Mouse (Mus musculus) adrenal gland (tissue): ENCODE data around the gene Acer1.

Experiments
- intact Hi-C: fragments of 180-260 bp; cut with DNase I; formaldehyde crosslinking; loops from one replicate; pipeline ENCODE4 v1.15.1; 2025

Acer1 gene

DNA sequence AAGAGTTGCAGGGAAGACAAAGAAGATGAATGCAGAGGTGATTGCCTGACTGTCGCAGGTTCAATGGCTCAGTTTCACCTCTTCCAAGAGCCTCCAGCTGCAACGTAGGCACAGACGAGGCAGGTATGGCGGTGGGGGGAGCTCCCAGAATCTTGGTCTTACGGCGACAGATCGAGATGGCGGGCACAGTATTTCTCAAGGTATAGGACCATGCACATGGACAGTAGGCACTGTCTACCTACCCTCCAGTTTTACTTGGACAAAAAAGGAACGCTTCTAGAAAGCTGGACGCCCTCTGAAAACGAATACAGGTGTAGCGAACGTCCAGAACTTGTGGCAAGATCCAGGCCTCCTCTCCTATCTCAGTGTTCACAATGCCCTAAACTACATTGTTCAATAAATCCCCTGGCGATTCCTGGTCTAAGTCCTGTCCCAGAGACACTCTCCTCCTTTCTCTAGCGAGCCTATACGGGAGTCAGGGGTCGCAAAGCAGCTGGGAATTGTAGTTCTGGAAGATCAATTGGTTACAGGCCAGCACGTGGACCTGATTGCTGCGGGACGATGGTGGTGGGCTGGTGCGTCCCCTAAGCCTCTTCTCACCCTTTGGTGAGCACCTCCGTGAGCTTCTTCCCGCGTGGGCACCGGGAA lies 7.7 kb upstream of the Acer1 start:
- intact Hi-C loops, result loop anchor here (10.0 kb wide), 1 partner anchor 345 kb away; no protein-coding TSS in a partner anchor

DNA sequence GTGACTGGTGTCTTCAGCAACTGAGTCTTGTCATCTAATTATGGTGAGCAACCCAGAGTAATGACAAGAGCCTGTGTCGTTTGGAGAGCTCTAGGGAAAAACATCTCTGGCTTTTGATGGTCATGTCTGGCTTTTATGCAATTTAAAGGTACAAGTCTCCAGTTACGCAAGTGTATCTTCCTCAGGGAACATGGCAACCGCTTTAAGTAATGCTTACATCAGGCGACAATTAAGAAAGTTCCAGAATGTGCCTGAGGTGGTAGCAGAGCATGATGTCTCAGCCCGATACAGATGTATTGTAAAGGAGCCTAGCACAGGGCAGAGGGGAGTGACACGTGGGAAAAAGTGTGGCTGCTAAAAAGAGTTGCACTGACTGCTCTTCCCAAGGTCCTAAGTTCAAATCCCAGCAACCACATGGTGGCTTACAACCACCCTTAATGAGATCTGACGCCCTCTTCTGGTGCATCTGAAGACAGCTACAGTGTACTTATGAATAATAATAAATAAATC lies 7.0 kb upstream of the Acer1 start:
- intact Hi-C loops, result no loop called here

DNA sequence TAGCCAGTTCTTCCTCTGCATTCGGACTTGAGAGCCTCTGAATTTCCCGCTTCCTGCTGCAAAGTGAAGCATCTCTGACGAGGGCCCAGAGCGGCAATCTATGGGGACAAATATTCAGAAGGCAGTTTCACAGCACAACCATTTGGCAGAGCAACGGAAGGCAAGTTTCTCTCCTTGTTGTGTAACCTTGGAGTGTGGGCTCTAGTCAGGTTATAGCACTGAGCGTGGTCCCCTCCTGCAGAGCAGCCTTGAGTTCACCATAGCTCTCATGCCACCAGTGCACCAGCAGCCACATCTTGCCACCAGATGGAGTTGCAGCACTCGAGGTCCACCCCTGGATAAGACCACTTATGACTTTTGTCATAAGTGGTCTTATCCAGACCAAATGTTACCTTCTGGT lies 6.5 kb upstream of the Acer1 start:
- intact Hi-C loops, result no loop called here

DNA sequence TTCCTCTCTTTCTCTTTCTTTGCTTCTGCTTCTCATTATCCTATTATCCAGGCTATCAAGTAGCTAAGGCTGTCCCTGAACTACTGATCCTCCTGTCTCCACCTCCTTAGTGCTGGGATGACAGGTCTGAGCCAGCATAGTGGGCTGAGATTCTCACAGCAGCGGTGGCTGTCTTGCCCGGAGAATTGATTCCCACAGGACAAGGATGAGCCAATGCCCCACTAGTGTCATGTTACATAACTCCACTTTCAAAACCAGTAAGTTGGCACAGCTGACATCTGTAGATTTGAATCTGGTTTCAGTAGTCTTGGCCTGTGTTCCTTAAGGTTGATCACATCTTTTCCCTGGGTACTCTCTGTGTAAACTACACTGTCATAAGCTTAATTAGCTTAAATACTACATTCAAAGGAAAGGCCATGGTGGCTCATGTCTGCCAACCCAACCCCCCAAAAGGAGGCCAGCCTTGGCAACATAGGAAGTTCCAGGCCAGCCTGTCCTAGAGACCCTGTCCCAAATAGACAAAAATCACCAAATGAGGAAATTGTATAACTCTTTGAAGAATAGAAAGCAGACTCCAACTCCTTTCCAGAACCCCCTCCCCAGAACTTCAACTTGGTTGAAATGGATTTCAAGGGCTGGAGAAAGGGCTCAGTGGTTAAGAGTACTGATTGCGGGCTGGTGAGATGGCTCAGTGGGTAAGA lies 4.3 kb upstream of the Acer1 start:
- intact Hi-C loops, result no loop called here

DNA sequence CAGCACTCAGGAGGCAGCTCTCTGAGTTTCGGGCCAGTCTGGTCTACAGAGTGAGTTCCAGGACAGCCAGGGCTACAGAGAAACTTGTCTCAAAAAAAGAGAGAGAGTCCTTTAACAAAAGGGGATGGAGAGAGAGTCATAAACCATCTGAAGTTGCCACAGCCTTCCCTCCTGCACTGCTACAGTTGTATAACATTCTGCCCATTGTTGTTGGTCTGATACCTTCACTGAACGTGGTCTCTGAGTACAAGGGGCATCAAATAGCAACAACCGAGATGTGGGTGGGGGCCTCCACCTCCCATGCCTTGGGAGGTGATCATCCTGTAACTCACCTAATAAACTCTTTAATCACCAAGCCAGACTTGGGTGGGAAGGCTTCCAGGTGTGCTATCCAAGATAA lies 3.7 kb upstream of the Acer1 start:
- intact Hi-C loops, result no loop called here

- intact Hi-C loops, result no loop called here
These were observed 3.0 kb upstream of the Acer1 start for GRCm38 (mm10) chr17:56984886-56985285.

DNA sequence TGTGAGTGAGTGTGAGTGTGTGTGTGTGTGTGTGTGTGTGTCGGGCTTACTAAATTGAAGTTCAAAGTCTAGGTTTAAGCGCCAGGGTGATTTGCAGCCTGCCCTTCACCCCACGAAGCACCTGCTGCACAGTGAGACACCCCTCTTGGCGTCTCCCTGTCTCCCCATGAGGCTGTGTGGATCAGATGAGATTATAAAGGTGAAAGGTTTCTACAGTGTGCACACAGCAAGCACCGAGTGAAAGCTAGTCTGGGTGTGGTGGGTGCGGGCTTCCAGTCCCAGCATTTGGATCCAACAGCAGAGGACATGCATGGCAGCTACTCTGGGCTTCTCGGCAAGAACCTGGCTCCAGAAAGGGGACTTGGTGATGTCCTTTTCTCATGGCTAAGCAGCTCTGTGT lies 877 bp downstream of the Acer1 start:
- intact Hi-C loops, result no loop called here

GRCm38 (mm10) chr17:56979524-56979923 lies 2.4 kb downstream of the Acer1 start:
- intact Hi-C loops, result no loop called here

GRCm38 (mm10) chr17:56976531-56977390 lies 5.2 kb downstream of the Acer1 start:
- intact Hi-C loops, result no loop called here

DNA sequence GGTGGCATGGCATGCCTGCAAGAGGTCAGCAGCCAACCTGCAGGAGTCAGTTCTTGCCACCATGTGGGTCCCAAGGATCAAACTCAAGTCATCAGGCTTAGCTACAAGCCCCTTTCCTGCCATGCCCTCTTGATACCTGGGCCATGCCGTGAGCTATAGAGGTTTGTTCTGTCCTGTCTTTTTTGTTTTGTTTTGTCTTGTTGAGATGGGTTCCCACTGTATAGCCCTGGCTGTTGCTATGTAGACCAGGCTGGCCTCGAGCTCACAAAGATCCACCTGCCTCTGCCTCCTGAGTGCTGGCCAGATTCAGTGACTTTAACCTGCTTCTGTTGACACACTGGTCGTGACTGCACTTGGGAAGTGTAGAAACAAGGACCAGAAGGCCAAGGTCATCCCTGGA lies 6.5 kb downstream of the Acer1 start:
- intact Hi-C loops, result no loop called here

GRCm38 (mm10) chr17:56974708-56975240 lies 7.2 kb downstream of the Acer1 start:
- intact Hi-C loops, result no loop called here

DNA sequence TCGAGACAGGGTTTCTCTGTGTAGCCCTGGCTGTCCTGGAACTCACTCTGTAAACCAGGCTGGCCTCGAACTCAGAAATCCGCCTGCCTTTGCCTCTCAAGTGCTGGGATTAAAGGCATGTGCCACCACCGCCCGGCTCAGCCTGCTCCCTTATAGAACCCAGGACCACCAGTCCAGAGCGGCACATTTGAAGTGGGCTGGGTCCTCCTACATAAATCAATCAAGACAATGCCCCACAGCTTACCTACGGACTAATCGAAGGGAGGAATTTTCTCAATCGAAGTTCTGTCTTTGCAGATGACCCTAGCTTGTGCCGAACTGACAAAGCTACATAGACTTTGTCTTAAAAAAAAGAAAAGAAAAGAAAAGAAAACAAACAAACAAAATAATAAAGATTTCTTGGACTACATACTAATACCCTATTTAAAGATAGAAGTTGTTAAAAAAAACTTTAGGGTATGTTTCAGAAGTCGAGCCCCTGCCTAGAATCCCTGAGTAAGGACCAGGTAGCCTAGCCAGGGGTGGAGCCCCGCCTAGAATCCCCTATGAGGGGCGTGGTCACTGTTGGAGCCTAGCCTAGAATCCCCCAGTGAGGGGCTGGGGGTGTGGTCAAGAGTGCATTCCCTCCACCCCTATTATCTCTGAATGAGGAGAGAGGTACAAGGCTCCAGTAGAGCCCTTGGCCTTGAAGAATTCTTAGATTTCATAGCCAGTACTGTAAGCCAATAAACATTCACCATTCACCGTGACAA lies 7.8 kb downstream of the Acer1 start:
- intact Hi-C loops, result no loop called here

DNA sequence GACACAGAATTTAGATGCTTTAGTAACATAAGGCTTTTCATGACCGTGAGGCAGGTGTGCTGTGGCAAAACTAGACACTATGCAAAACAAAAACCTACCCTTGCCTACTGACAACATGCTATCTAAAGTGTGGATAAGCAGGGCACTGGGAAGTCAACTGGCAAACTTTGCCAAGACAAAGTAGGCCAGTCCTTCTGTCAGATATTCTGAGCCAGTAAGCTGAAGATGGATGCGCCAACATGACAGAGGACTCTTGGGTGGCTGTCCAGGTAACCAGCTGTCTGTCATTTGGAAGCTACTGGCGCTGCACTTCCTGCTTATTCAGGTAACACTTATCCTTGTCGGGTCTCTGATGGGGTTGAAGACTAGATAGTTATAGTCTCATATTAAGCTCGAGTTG lies 11.8 kb downstream of the Acer1 start:
- intact Hi-C loops, result no loop called here

DNA sequence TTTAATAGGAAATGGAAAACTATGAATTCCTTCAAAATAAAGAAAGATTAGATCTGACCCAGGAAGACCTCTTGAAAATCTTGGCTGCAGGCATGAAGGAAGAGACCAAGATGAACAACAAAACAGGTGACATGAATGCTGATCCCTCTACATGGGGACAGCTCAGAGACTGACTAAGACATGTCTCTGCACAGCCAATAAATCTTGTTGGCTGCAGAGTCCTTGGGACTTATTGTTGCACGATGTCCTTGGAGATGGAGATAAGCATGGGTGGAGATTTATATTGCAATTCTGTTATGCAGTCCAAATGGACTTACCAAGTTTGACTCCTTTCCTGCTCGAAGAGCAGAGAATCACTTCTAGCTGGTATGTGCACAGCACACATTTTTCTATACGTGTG lies 12.6 kb downstream of the Acer1 start:
- intact Hi-C loops, result no loop called here

GRCm38 (mm10) chr17:56963646-56964045 lies 18.3 kb downstream of the Acer1 start:
- intact Hi-C loops, result no loop called here

DNA sequence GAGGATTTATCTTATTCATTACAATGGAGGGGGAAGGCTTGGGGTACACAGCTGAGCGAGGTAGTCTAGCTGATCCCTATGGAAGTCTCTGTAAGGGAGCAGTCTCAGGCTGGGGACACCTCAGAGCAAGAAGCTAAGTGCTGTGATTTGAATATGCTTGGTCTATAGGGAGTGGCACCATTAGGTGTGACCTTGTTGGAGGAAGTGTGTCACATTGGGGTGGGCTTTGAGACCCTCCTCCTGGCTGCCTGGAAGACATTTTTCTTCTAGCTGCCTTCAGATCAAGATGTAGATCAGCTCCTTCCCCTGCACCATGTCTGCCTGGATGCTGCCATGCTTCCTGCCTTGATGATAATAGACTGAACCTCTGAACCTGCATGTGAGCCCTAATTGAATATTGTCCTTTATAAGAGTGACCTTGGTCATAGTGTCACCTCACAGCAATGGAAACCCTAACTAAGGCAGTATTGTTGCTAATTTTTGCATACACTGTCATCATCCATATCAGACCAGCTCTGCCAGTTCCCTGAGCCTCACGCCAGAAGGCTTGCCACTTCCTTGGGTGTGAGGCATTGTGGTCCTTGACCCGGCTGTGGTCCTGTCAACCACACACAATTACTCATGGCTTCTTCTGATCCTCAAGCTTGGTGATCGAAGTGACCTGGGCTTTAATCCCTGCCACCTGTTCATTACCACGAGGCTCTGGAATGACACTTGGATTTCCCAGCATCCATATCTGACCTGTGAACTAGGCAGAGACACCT lies 19.1 kb downstream of the Acer1 start:
- intact Hi-C loops, result no loop called here

DNA sequence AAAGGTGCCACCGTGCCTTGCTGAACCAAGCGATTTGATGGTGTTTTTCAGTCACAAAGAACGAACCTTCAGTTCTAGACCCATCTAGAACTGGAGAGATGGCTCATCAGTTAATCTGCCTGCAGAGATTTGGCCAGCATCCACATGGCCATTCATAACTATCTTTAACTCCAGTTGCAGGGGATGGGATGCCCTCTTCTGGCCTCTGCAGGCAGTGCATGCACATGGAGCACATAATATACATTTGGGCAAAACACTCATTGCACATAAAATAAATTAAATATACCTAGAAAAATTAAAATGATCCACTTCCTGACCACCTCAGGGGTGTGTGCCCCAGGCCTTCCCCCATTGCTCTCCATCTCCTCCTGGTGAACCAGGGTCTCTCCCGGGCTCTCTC lies 20.0 kb downstream of the Acer1 start:
- intact Hi-C loops, result no loop called here

GRCm38 (mm10) chr17:56958667-56959066 lies 23.3 kb downstream of the Acer1 start:
- intact Hi-C loops, result no loop called here

DNA sequence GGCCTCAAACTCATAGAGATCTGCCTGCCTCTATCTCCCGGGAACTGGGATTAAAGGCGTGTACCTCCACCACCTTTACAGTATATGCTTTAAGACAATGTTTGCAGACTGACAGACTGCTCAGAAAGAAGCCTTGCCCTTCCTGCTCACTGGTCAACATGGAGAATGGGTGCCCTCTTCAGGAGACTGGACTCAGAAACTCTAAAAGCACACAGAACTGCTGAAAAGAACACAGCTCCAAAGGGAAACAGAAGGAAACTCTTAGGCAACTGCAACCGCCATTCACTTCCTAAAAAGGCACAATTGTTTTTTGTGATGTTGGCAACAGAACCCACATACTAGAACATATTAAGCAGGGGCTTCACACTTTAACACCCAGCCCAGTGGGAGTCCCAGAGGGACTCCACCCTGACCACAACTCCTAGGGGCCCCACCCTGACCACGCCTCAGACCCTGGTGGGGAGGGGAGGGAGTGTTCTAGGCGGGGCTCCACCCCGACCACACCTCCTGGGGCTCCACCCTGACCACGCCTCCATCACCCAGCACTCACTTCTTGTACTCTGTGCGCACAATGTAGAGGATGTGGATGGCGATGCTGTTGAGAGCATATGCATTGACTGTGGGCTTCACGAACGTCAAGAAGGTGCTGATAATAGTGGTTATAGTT lies 24.0 kb downstream of the Acer1 start:
- intact Hi-C loops, result no loop called here

DNA sequence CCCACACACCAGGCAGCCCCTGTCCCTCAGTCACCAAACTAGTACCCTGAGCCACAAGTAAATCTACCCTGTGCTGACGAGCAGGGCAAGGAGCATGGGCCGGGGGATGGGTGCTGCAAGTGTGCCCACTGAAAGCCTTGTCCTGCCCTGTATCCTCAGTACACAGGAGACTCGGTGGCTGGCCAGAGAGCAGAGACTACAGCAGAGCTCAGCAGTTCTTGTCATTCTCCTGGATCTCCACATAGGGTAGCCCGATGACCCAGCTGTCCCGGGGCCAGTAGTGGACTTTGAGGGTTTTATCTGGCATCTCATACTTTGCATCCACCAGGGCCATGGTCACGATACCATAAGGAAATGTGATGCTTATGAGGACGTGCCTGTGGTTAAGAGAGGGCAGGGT lies 27.1 kb downstream of the Acer1 start:
- intact Hi-C loops, result loop anchor here (5.0 kb wide), 2 partner anchors 58 to 148 kb away; no protein-coding TSS in a partner anchor
